Mouse (Mus musculus) lung, adult 2 months (tissue): ENCODE data around the gene Tcf25.

Experiments used
- CTCF ChIP-seq: fragments of 200-500 bp; IDR thresholded peaks from 2 replicates; pipeline ENCODE4 v1.5.1; 2011; ENCODE audit warnings: mild to moderate bottlenecking, low read length, control low read depth; ENCODE audit not compliant: insufficient read depth
- POLR2A ChIP-seq: fragments of 200-500 bp; IDR thresholded peaks from 2 replicates; pipeline ENCODE4 v1.6.1; 2011; ENCODE audit warnings: low read depth, mild to moderate bottlenecking, control low read depth, low read length, borderline replicate concordance; ENCODE audit errors: extremely low read depth

GRCm38 (mm10) chr8:123376106-123376505 lies 2.6 kb downstream of the Tcf25 start:
- TF ChIP-seq CTCF, result no peak
- TF ChIP-seq POLR2A, result no peak
